Mouse (Mus musculus): ENCODE results near the gene Scn2b.

The Scn2b gene

GRCm38 (mm10) chr9:45105596-45106374 lies 11.8 kb upstream of the Scn2b start:
- peak; percentile 92 for TF ChIP-seq GATA4 (IDR thresholded peaks at IDR 0.05; ENCODE audit: insufficient replicate concordance, low read length)

GRCm38 (mm10) chr9:45115706-45116105 lies 1.9 kb upstream of the Scn2b start:
- no peak for TF ChIP-seq GATA4 (IDR thresholded peaks at IDR 0.05; ENCODE audit: insufficient replicate concordance, low read length)

- no peak for TF ChIP-seq GATA4 (IDR thresholded peaks at IDR 0.05; ENCODE audit: insufficient replicate concordance, low read length)
These were observed 763 bp upstream of the Scn2b start for GRCm38 (mm10) chr9:45116819-45117218.

- TF ChIP-seq GATA4 (IDR thresholded peaks at IDR 0.05; ENCODE audit: insufficient replicate concordance, low read length): no peak
These were observed 970 bp downstream of the Scn2b start for GRCm38 (mm10) chr9:45118552-45118951.

- TF ChIP-seq GATA4 (IDR thresholded peaks at IDR 0.05; ENCODE audit: insufficient replicate concordance, low read length): no peak
These were observed 1.9 kb downstream of the Scn2b start for GRCm38 (mm10) chr9:45119316-45119953.

- no peak for TF ChIP-seq GATA4 (IDR thresholded peaks at IDR 0.05; ENCODE audit: insufficient replicate concordance, low read length)
These were observed 2.5 kb downstream of the Scn2b start for GRCm38 (mm10) chr9:45119954-45120530.

- no peak for TF ChIP-seq GATA4 (IDR thresholded peaks at IDR 0.05; ENCODE audit: insufficient replicate concordance, low read length)
These were observed 3.0 kb downstream of the Scn2b start for GRCm38 (mm10) chr9:45120567-45120966.

GRCm38 (mm10) chr9:45121001-45121400 lies 3.4 kb downstream of the Scn2b start:
- TF ChIP-seq GATA4 (IDR thresholded peaks at IDR 0.05; ENCODE audit: insufficient replicate concordance, low read length): no peak

- no peak for TF ChIP-seq GATA4 (IDR thresholded peaks at IDR 0.05; ENCODE audit: insufficient replicate concordance, low read length)
These were observed 4.2 kb downstream of the Scn2b start for GRCm38 (mm10) chr9:45121769-45122168.

GRCm38 (mm10) chr9:45122209-45122761 lies 4.7 kb downstream of the Scn2b start:
- no peak for TF ChIP-seq GATA4 (IDR thresholded peaks at IDR 0.05; ENCODE audit: insufficient replicate concordance, low read length)

- TF ChIP-seq GATA4 (IDR thresholded peaks at IDR 0.05; ENCODE audit: insufficient replicate concordance, low read length): no peak
These were observed 7.6 kb downstream of the Scn2b start for GRCm38 (mm10) chr9:45125211-45125610.

GRCm38 (mm10) chr9:45126941-45127340 lies 9.4 kb downstream of the Scn2b start:
- no peak for TF ChIP-seq GATA4 (IDR thresholded peaks at IDR 0.05; ENCODE audit: insufficient replicate concordance, low read length)

GRCm38 (mm10) chr9:45130119-45130518 lies 12.5 kb downstream of the Scn2b start:
- no peak for TF ChIP-seq GATA4 (IDR thresholded peaks at IDR 0.05; ENCODE audit: insufficient replicate concordance, low read length)

GRCm38 (mm10) chr9:45133484-45134310 lies 16.1 kb downstream of the Scn2b start:
- TF ChIP-seq GATA4 (IDR thresholded peaks at IDR 0.05; ENCODE audit: insufficient replicate concordance, low read length): no peak

Measured in liver, adult (tissue).